Mouse (Mus musculus) retina, adult 2 months (tissue): ENCODE data around the gene Wdr43.

Experiments used
- DNase-seq: peaks from one replicate; pipeline ENCODE4 v3.0.0-alpha.2; 2012; ENCODE audit warnings: low read depth, low spot score

The Wdr43 gene

GRCm38 (mm10) chr17:71698619-71698956 lies 82.9 kb downstream of the Wdr43 start:
- no peak for DNase-seq

- no peak for DNase-seq
Measured at GRCm38 (mm10) chr17:71705113-71705512, 89.4 kb downstream of the Wdr43 start.

- no peak for DNase-seq
Measured at GRCm38 (mm10) chr17:71705550-71706480, 90.1 kb downstream of the Wdr43 start.

- DNase-seq: no peak
Measured at GRCm38 (mm10) chr17:71707715-71708114, 92.0 kb downstream of the Wdr43 start.
